Mouse (Mus musculus) heart, embryonic 16.5 days (tissue): ENCODE data around the gene Dpm3. TPM values are rescaled to one million over a fixed set of nuclear protein-coding genes. Genes with fewer than 3 reads are reported as not detected.
"Not testable (repeated sequence)": the region's sequence is repeated elsewhere in the genome, so short reads cannot be mapped to it uniquely, and the experiment has no call there.

Experiments used
- ATAC-seq: fragments of 200-750 bp; cut with Nextera tagmentation; replicated peaks from 2 replicates; pipeline ENCODE4 v1.8.0; 2017; ENCODE audit warnings: moderate number of reproducible peaks; ENCODE audit not compliant: insufficient read depth, low FRiP score; ENCODE audit errors: extremely low read depth
- H3K27ac ChIP-seq: fragments of 300-500 bp; sonication (generic); 2 replicates; pipeline ENCODE4 v1.5.1; 2014; ENCODE audit warnings: mild to moderate bottlenecking, low read length, control low read depth, moderate library complexity
- H3K27me3 ChIP-seq: fragments of 300-500 bp; sonication (generic); 2 replicates; pipeline ENCODE4 v1.6.1; 2014; ENCODE audit warnings: low read length, mixed read lengths; ENCODE audit not compliant: control insufficient read depth, insufficient read depth
- H3K36me3 ChIP-seq: fragments of 300-500 bp; sonication (generic); 2 replicates; pipeline ENCODE4 v1.6.1; 2014; ENCODE audit not compliant: control insufficient read depth, insufficient read depth
- H3K4me1 ChIP-seq: fragments of 300-500 bp; sonication (generic); 2 replicates; pipeline ENCODE4 v1.6.1; 2014; ENCODE audit warnings: low read length, mixed read lengths; ENCODE audit not compliant: control insufficient read depth, insufficient read depth
- H3K4me2 ChIP-seq: fragments of 300-500 bp; sonication (generic); 2 replicates; pipeline ENCODE4 v1.6.1; 2014; ENCODE audit warnings: low read depth, mild to moderate bottlenecking, control low read depth, low read length
- H3K4me3 ChIP-seq: fragments of 300-500 bp; sonication (generic); 2 replicates; pipeline ENCODE4 v1.5.1; 2014; ENCODE audit warnings: mild to moderate bottlenecking, control low read depth, low read length
- H3K9ac ChIP-seq: fragments of 300-500 bp; sonication (generic); 2 replicates; pipeline ENCODE4 v1.6.1; 2014; ENCODE audit warnings: low read length, control low read depth
- H3K9me3 ChIP-seq: fragments of 300-500 bp; sonication (generic); replicated peaks from 2 replicates; pipeline ENCODE4 v1.6.1; 2016; ENCODE audit warnings: low read length; ENCODE audit not compliant: control insufficient read depth
- WGBS: fragments of 180-500 bp; shearing (Covaris S2); extraction: QIAGEN DNeasy Blood & Tissue Kit; methylation state at CpG from one replicate; pipeline ENCODE4 v1.1.7; 2014; 5-methylcytosine and 5-hydroxymethylcytosine counted together
- polyA plus RNA-seq: library from polyadenylated mRNA; unstranded; fragments of >200 nt; fragmentation: Nextera tagmentation; extraction: Ambion mirVana; gene quantifications from 2 replicates; pipeline ENCODE4 v1.2.1, GENCODE M21; 2015

Dpm3 gene
- 65.3 and 79.6 TPM in 2 replicates for polyA plus RNA-seq

DNA sequence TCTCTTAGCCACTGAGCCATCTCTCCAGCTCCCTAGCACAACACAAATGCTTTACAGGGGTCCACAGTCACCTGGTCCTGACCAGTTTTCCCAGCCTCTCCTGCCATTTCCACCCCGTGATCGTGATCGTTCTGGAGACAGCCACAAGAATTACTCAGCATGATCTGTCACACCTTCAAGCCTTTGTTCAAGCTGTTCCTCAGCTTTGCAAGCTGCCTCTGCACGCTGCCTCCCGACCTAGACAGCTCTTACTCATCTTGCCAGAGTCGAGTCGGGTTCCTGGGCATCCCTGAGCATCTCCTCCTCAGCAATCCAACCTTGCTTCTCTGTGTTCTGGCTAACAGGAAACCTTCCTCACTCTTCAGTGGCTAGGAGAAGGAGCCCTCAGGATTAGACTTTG is at the start of gene Dpm3:
Gene Dpm3, plus strand, starts transcription at position 283 of the 400 bp plus-strand sequence.
- no peak within 1 kb of the TSS for H3K4me2 ChIP-seq
- no peak within 1 kb of the TSS for H3K4me3 ChIP-seq
- WGBS, result 54% methylated on average over 7 of the region's 7 CpGs
- no peak within 1 kb of the TSS for H3K27ac ChIP-seq
- H3K27me3 ChIP-seq, result no peaks in the 10 kb centered on the region
- H3K9ac ChIP-seq, result no peak within 1 kb of the TSS
- no peaks in the 10 kb centered on the region for H3K36me3 ChIP-seq
- H3K4me1 ChIP-seq, result no peaks in the 10 kb centered on the region
- H3K9me3 ChIP-seq, result no peaks in the 10 kb centered on the region
- ATAC-seq, result no peak

GRCm38 (mm10) chr3:89209731-89210130 is 49.4 kb upstream of the Dpm3 start:
- no peak overlapping the region for H3K9ac ChIP-seq
- no peak overlapping the region for H3K27ac ChIP-seq
- H3K27me3 ChIP-seq, result no peaks in the 10 kb centered on the region
- peaks cover 10% of the 10 kb centered on the region for H3K4me1 ChIP-seq
- ATAC-seq, result no peak
- no peak overlapping the region for H3K4me2 ChIP-seq
- 94% methylated on average over 7 of the region's 7 CpGs for WGBS
- no peaks in the 10 kb centered on the region for H3K9me3 ChIP-seq
- H3K4me3 ChIP-seq, result no peak overlapping the region
- H3K36me3 ChIP-seq, result peaks cover 28% of the 10 kb centered on the region

- Histone ChIP-seq H3K9me3 (no peaks in the 10 kb centered on the region), H3K4me2 (no peak overlapping the region), H3K4me1 (peaks cover 13% of the 10 kb centered on the region), H3K27ac (no peak overlapping the region), H3K9ac (no peak overlapping the region), H3K27me3 (no peaks in the 10 kb centered on the region), H3K36me3 (peaks cover 28% of the 10 kb centered on the region), H3K4me3 (no peak overlapping the region)
- WGBS, result 67% methylated on average over 13 of the region's 13 CpGs
- ATAC-seq, result no peak
Observed at GRCm38 (mm10) chr3:89210162-89210561, 49.0 kb upstream of the Dpm3 start.

DNA sequence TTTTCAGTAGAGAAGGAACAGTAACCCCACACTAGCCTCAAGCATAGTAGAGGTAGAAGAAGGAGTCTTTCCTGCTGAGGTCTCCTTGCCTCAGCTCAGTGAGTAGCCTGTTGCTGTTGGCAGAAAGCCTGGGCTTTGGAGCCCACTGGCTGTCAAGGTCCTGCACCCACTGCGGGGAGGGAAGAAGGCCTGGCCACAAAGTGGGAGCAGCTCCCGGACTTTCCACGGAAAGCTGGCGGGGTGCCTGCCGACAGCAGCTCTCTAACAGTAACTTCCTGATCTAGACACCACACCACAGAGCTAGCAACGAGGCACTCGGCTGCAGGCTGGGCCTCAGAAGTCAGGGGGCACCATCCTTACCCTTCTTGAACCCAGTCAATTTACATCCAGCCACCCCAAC is 48.4 kb upstream of the Dpm3 start:
- Histone ChIP-seq H3K4me2 (no peak overlapping the region), H3K4me1 (peaks cover 19% of the 10 kb centered on the region), H3K27ac (no peak overlapping the region), H3K9me3 (no peaks in the 10 kb centered on the region), H3K27me3 (no peaks in the 10 kb centered on the region), H3K36me3 (peaks cover 28% of the 10 kb centered on the region), H3K4me3 (no peak overlapping the region), H3K9ac (no peak overlapping the region)
- no peak for ATAC-seq
- WGBS, result 61% methylated on average over 7 of the region's 7 CpGs

DNA sequence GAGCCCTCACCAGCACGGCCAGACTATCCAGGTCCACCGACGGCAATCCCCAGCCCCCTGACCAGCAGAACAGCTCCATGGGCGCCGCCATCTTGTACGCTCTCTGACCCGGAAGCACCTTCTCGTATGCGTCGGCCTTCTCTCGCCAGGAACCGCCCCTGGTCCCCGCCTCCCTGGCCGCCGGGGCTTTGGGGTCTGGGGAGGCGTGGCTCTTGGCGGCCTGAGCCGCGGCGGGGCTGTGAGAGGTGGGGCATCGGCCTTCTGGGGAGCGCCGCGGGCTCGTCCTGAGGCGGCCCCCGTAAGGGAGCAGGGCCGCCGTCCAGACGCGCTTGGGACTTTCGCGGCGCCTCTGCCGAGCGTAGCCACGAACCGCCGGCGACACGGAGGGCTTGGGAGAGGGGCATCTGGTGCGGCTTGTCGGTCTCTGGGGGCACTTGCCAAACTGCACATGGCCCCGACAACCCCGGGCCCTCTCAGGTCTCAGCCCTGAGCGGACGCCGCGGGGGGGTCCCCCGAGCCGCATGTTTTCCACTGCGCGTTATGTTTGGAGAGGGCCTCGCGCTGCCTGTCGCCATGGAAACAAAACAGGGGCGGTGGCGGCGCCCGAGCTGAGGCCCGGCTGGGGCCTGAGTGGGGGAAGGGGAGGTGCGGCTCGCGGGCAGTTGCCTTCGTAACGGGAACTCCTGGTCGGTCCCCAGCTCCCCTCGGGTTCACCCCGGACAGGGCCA is 45.2 kb upstream of the Dpm3 start:
- WGBS, result under 1% methylated on average over 68 of the region's 69 CpGs

DNA sequence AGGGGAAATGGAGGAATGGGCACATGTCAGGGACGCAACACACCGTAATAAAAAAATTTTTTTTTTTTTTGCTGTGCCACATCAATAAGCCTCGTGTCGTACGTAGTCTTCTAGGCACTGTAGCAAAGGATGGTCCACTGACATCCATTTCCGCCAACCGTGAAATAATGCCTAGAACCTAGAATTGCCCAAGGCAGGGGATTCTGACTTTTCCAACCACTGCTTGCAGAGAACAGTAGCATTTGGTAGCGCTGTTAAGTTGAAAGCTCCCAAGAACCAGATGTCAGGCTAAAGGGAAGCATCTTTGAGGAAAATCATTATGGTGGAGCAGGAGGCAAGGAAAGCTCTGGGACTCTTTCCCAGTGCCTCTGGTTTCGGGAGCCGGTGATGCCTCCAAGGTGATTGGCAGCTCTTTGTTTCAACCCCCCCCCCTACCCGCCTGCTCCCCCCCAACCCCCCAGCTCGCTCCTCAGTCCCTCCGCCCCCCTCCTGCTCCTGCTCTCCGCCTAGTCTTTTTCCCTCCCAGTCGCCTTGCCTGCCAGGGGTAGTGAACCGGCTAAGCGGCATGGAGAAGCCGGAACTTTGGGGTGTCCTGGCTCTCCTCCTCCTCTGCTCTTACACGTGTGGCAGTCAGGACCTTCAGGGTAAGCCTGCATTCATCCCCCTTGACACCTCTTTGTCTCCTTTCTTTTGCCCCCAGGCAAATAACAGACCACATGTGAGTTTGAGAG is 44.3 kb upstream of the Dpm3 start, which contains the start of gene Thbs3:
Gene Thbs3, plus strand, starts transcription at position 500 of the 731 bp plus-strand sequence.
- H3K4me3 ChIP-seq, result peak within 1 kb of the TSS; percentile 94
- WGBS, result 5% methylated on average over 19 of the region's 19 CpGs

More for the DNA sequence above, 45.2 kb upstream of the Dpm3 start:
- Histone ChIP-seq H3K4me2 (peak overlapping the region; percentile 90), H3K36me3 (peaks cover 10% of the 10 kb centered on the region), H3K27ac (peak overlapping the region; percentile 96), H3K9me3 (no peaks in the 10 kb centered on the region), H3K9ac (peak overlapping the region; percentile 87), H3K4me1 (peaks cover 19% of the 10 kb centered on the region), H3K4me3 (peak overlapping the region; percentile 94), H3K27me3 (no peaks in the 10 kb centered on the region)
- ATAC-seq, result peak; percentile 93

DNA sequence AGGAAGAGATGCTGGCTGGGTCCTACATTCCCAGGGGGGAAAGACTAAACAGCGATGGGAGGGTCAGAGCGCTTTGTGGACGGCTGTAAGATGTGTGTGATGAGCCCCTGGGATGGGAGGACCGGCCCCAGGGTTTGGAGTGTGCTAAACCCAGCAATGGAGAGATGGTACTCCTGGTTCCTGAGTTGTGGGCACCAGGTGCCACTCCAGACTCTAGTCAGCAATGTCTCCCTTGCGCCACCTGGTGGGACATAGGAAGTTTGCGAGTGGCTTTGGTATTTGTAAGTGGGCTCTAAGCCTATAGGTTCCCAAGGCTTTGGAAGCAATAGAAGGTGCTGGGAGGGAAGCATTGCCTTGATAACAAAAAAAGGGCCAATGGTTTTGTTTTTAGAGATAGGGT is 43.3 kb upstream of the Dpm3 start:
- H3K4me1 ChIP-seq, result peaks cover 19% of the 10 kb centered on the region
- under 1% methylated on average over 6 of the region's 6 CpGs for WGBS
- no peaks in the 10 kb centered on the region for H3K36me3 ChIP-seq
- no peaks in the 10 kb centered on the region for H3K27me3 ChIP-seq
- H3K4me2 ChIP-seq, result peak overlapping the region; percentile 90
- ATAC-seq, result no peak
- no peaks in the 10 kb centered on the region for H3K9me3 ChIP-seq
- no peak overlapping the region for H3K9ac ChIP-seq
- H3K27ac ChIP-seq, result no peak overlapping the region
- H3K4me3 ChIP-seq, result peak overlapping the region; percentile 39

More for the DNA sequence above, 44.3 kb upstream of the Dpm3 start, which contains the start of gene Thbs3:
- peak within 1 kb of the TSS; percentile 90 for H3K4me2 ChIP-seq
- H3K4me1 ChIP-seq, result peaks cover 19% of the 10 kb centered on the region
- no peaks in the 10 kb centered on the region for H3K27me3 ChIP-seq
- H3K27ac ChIP-seq, result peak within 1 kb of the TSS; percentile 96
- 0 out of 2 replicates have a peak, but pooled peaks cover 4% of the 10 kb centered on the region for H3K36me3 ChIP-seq
- peak within 1 kb of the TSS; percentile 87 for H3K9ac ChIP-seq
- no peak for ATAC-seq
- H3K9me3 ChIP-seq, result no peaks in the 10 kb centered on the region

GRCm38 (mm10) chr3:89216407-89216806 is 42.8 kb upstream of the Dpm3 start:
- not testable (repeated sequence) for ATAC-seq, H3K36me3 ChIP-seq, H3K4me2 ChIP-seq, H3K9me3 ChIP-seq, H3K9ac ChIP-seq, H3K27ac ChIP-seq, H3K4me3 ChIP-seq, H3K27me3 ChIP-seq
- peaks cover 19% of the 10 kb centered on the region for H3K4me1 ChIP-seq
- WGBS, result 68% methylated on average over 7 of the region's 7 CpGs

GRCm38 (mm10) chr3:89218271-89218670 is 40.9 kb upstream of the Dpm3 start:
- Histone ChIP-seq H3K4me1 (peaks cover 13% of the 10 kb centered on the region), H3K9ac (no peak overlapping the region), H3K4me2 (no peak overlapping the region), H3K36me3 (no peaks in the 10 kb centered on the region), H3K27ac (no peak overlapping the region), H3K4me3 (no peak overlapping the region), H3K9me3 (no peaks in the 10 kb centered on the region), H3K27me3 (no peaks in the 10 kb centered on the region)
- no peak for ATAC-seq
- WGBS, result 69% methylated on average over 1 of the region's 1 CpGs
